Mouse (Mus musculus) heart, embryonic 14.5 days (tissue): ENCODE measurements around the gene Cftr. TPM values are rescaled to one million over a fixed set of nuclear protein-coding genes. Genes with fewer than 3 reads are reported as not detected.

Source experiments
- ATAC-seq: fragments of 200-750 bp; cut with Nextera tagmentation; 2 replicates; pipeline ENCODE4 v1.8.0; 2017; ENCODE audit warnings: low read depth, moderate TSS enrichment; ENCODE audit not compliant: insufficient number of reproducible peaks, insufficient read depth, low FRiP score
- H3K27ac ChIP-seq, 2 experiments: fragments of 200-500 bp in 1 of 2; fragments of 300-500 bp in 1 of 2; sonication (generic) in 1 of 2; replicated peaks in 1 of 2; 2 replicates each; pipeline ENCODE4 v1.5.1; 2012 to 2014; ENCODE audit warnings: low read depth in 2 of 2, low read length in 2 of 2, control low read depth in 1 of 2, mild to moderate bottlenecking in 1 of 2, mixed read lengths in 1 of 2; ENCODE audit not compliant: control insufficient read depth in 1 of 2, insufficient read depth in 1 of 2
- H3K27me3 ChIP-seq: fragments of 300-500 bp; sonication (generic); 2 replicates; pipeline ENCODE4 v1.6.1; 2014; ENCODE audit warnings: mild to moderate bottlenecking, low read length, control low read depth; ENCODE audit not compliant: control insufficient read depth, insufficient read depth
- H3K36me3 ChIP-seq: fragments of 300-500 bp; sonication (generic); 2 replicates; pipeline ENCODE4 v1.6.1; 2014; ENCODE audit warnings: mild to moderate bottlenecking, control low read depth, low read length, mixed read lengths; ENCODE audit not compliant: control insufficient read depth, insufficient read depth
- H3K4me1 ChIP-seq, 2 experiments: fragments of 200-500 bp in 1 of 2; fragments of 300-500 bp in 1 of 2; sonication (generic) in 1 of 2; 2 replicates each; pipeline ENCODE4 v1.6.1; 2012 to 2014; ENCODE audit warnings: low read length in 2 of 2, control low read depth in 1 of 2, mixed read lengths in 1 of 2; ENCODE audit not compliant: control insufficient read depth in 2 of 2, insufficient read depth in 2 of 2
- H3K4me2 ChIP-seq: fragments of 300-500 bp; sonication (generic); 2 replicates; pipeline ENCODE4 v1.6.1; 2014; ENCODE audit warnings: mild to moderate bottlenecking, low read length
- H3K4me3 ChIP-seq, 2 experiments: fragments of 200-500 bp in 1 of 2; fragments of 300-500 bp in 1 of 2; sonication (generic) in 1 of 2; 2 replicates each; pipeline ENCODE4 v1.5.1; 2012 to 2014; ENCODE audit warnings: low read length in 2 of 2, mild to moderate bottlenecking in 2 of 2, control low read depth in 1 of 2, low read depth in 1 of 2, moderate library complexity in 1 of 2; ENCODE audit not compliant: control insufficient read depth in 1 of 2, insufficient read depth in 1 of 2
- H3K9ac ChIP-seq: fragments of 300-500 bp; sonication (generic); 2 replicates; pipeline ENCODE4 v1.6.1; 2014; ENCODE audit warnings: mild to moderate bottlenecking, low read length
- H3K9me3 ChIP-seq: fragments of 300-500 bp; sonication (generic); 2 replicates; pipeline ENCODE4 v1.6.1; 2016; ENCODE audit warnings: low read length, control low read depth; ENCODE audit not compliant: control insufficient read depth
- whole genome bisulfite sequencing: fragments of 180-500 bp; shearing (Covaris S2); extraction: QIAGEN DNeasy Blood & Tissue Kit; methylation state at CpG from one replicate; pipeline ENCODE4 v1.1.7; 2014; 5-methylcytosine and 5-hydroxymethylcytosine counted together
- polyA plus RNA-seq: library from polyadenylated mRNA; unstranded; fragments of >200 nt; fragmentation: Nextera tagmentation; extraction: Ambion mirVana; gene quantifications from 2 replicates; pipeline ENCODE4 v1.2.1, GENCODE M21; 2014

Cftr gene
- polyA plus RNA-seq: 0.13 and 0.15 TPM in 2 replicates

- no peak within 1 kb of the TSS for H3K27ac ChIP-seq
- no peaks in the 10 kb centered on the region for H3K36me3 ChIP-seq
- H3K9me3 ChIP-seq: no peaks in the 10 kb centered on the region
- peak; percentile 31; the same call in 1 of the 2 replicates for ATAC-seq
- no peaks in the 10 kb centered on the region for H3K27me3 ChIP-seq
- peak within 1 kb of the TSS; percentile 48 to 54 for H3K4me3 ChIP-seq
- peaks cover 0 to 2% of the 10 kb centered on the region in 2 experiments; a peak in 1 of 4 replicates for H3K4me1 ChIP-seq
- peak within 1 kb of the TSS; percentile 91 for H3K4me2 ChIP-seq
- WGBS: 2% methylated on average over 40 of the region's 45 CpGs
- peak within 1 kb of the TSS; percentile 64 for H3K9ac ChIP-seq
Measured at GRCm38 (mm10) chr6:18170311-18170922, at the start of gene Cftr. Gene Cftr (plus strand): TSS chr6:18170687.

- no peaks in the 10 kb centered on the region for H3K9me3 ChIP-seq
- H3K27ac ChIP-seq: no peak overlapping the region
- no peak overlapping the region for H3K4me3 ChIP-seq
- H3K27me3 ChIP-seq: no peaks in the 10 kb centered on the region
- H3K36me3 ChIP-seq: no peaks in the 10 kb centered on the region
- H3K4me1 ChIP-seq: no peaks in the 10 kb centered on the region
- no peak for ATAC-seq
- 79% methylated on average over 2 of the region's 2 CpGs for WGBS
- no peak overlapping the region for H3K4me2 ChIP-seq
- no peak overlapping the region for H3K9ac ChIP-seq
Measured at GRCm38 (mm10) chr6:18127206-18127983, 43.1 kb upstream of the Cftr start.

- 74% methylated on average over 4 of the region's 4 CpGs for WGBS
- ATAC-seq: no peak
Measured at GRCm38 (mm10) chr6:18128059-18128458, 42.4 kb upstream of the Cftr start.

GRCm38 (mm10) chr6:18135246-18135645 is 35.2 kb upstream of the Cftr start:
- WGBS: 41% methylated on average over 1 of the region's 1 CpGs
- no peak for ATAC-seq
- no peaks in the 10 kb centered on the region for H3K36me3 ChIP-seq
- no peak overlapping the region for H3K27ac ChIP-seq
- no peaks in the 10 kb centered on the region for H3K9me3 ChIP-seq
- no peak overlapping the region for H3K9ac ChIP-seq
- H3K27me3 ChIP-seq: no peaks in the 10 kb centered on the region
- H3K4me2 ChIP-seq: no peak overlapping the region
- H3K4me1 ChIP-seq: no peaks in the 10 kb centered on the region
- H3K4me3 ChIP-seq: no peak overlapping the region

More at GRCm38 (mm10) chr6:18128059-18128458, 42.4 kb upstream of the Cftr start:
- Histone ChIP-seq H3K9ac (no peak overlapping the region), H3K4me1 (no peaks in the 10 kb centered on the region), H3K27me3 (no peaks in the 10 kb centered on the region), H3K4me2 (no peak overlapping the region), H3K27ac (no peak overlapping the region), H3K9me3 (no peaks in the 10 kb centered on the region), H3K36me3 (no peaks in the 10 kb centered on the region), H3K4me3 (no peak overlapping the region)

GRCm38 (mm10) chr6:18153031-18153430 is 17.5 kb upstream of the Cftr start:
- no peak overlapping the region for H3K9ac ChIP-seq
- H3K27ac ChIP-seq: no peak overlapping the region
- H3K4me2 ChIP-seq: no peak overlapping the region
- H3K9me3 ChIP-seq: no peaks in the 10 kb centered on the region
- H3K4me1 ChIP-seq: no peaks in the 10 kb centered on the region
- H3K4me3 ChIP-seq: no peak overlapping the region
- no peaks in the 10 kb centered on the region for H3K27me3 ChIP-seq
- 48% methylated on average over 4 of the region's 4 CpGs for WGBS
- H3K36me3 ChIP-seq: no peaks in the 10 kb centered on the region
- no peak for ATAC-seq

- no peak overlapping the region for H3K27ac ChIP-seq
- WGBS: 76% methylated on average over 1 of the region's 1 CpGs
Measured at GRCm38 (mm10) chr6:18169618-18170017, 869 bp upstream of the Cftr start.

GRCm38 (mm10) chr6:18171614-18172013 is 1.1 kb downstream of the Cftr start:
- no peaks in the 10 kb centered on the region for H3K27me3 ChIP-seq
- ATAC-seq: no peak
- H3K9me3 ChIP-seq: no peaks in the 10 kb centered on the region
- no peak overlapping the region for H3K4me2 ChIP-seq
- H3K27ac ChIP-seq: no peak overlapping the region
- 56% methylated on average over 8 of the region's 8 CpGs for WGBS
- no peaks in the 10 kb centered on the region for H3K36me3 ChIP-seq
- H3K4me3 ChIP-seq: no peak overlapping the region
- H3K9ac ChIP-seq: no peak overlapping the region
- peaks cover 0 to 2% of the 10 kb centered on the region in 2 experiments; a peak in 1 of 4 replicates for H3K4me1 ChIP-seq

More at GRCm38 (mm10) chr6:18169618-18170017, 869 bp upstream of the Cftr start:
- H3K9ac ChIP-seq: no peak overlapping the region
- H3K27me3 ChIP-seq: no peaks in the 10 kb centered on the region
- no peaks in the 10 kb centered on the region for H3K36me3 ChIP-seq
- H3K9me3 ChIP-seq: no peaks in the 10 kb centered on the region
- no peak overlapping the region for H3K4me3 ChIP-seq
- peaks cover 0 to 2% of the 10 kb centered on the region in 2 experiments; a peak in 1 of 4 replicates for H3K4me1 ChIP-seq
- ATAC-seq: no peak
- no peak overlapping the region; the same call in 1 of the 2 replicates for H3K4me2 ChIP-seq
